Mouse (Mus musculus) neutrophil, adult 65 days (primary cell): ENCODE measurements around the gene Ccl3. TPM values are rescaled to one million over a fixed set of nuclear protein-coding genes. Genes with fewer than 3 reads are reported as not detected.

Source experiments
- total RNA-seq: library from RNA; stranded (reverse); gene quantifications from 2 replicates; pipeline ENCODE4 v1.2.4, GENCODE M21; 2023

The Ccl3 gene
- 78.2 and 98.1 TPM in 2 replicates for total RNA-seq

DNA sequence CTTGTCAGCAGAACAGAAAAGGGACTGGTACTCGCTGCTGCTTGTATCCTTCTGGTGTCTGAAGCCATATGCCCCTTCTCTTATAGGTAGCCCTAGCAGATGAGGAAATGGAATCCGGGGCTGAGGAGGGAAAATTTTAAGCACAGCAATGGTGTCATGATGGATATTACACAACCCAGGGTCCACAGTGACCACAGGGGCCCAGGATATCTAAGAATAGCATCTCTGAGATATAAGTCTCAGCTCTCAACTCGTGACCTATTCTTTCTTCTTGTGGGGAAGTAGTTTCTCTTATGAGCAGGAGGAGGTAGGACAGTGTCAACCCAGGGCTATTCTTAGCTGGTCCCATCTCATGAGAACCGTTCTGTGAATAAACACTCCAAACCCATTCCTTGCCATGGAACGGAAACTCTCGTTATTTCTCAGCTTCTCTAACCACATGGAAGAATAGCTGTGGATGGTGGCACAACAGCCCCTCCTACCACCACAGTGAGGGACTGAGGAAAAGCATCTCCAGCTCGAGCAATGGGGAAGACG, at the start of gene Ccl3:
Gene Ccl3 (minus strand): TSS at position 51 of the 537 bp plus-strand sequence.

DNA sequence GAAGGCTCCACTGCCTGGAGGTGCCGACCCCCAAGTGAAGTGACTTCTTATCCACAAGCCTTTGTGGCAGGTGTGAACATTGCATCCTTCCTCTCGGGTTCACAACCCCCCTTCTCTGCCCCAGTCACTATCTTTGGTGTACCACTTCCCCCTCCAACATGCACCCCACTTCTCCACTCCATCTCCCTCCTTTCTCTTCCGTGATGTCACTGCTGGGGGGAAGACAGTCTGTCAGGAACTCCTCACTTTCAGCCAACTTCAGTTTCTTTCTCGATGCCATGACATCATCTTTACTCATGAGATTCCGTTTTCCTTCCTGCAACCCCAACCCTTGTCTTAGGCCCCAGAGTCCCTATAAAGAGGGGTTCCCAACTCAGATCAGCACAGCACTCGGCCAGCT, 13.0 kb upstream of the Ccl3 start, which contains the start of gene Ccl4:
Gene Ccl4 (plus strand): TSS at position 381 of the 400 bp plus-strand sequence.

GRCm38 (mm10) chr11:83645521-83645920, 3.6 kb downstream of the Ccl3 start, which contains the start of gene Rpl9-ps1:
Rpl9-ps1 (minus strand) TSS chr11:83645621.

Other genes with a start within 250 kb of the Ccl3 start
- gene Rasl10b, start 240.2 kb downstream of the Ccl3 start, total RNA-seq, result 0.25 and 0.54 TPM in 2 replicates
- gene Gas2l2, start 219.9 kb downstream of the Ccl3 start, total RNA-seq, result not detected in 2 replicates
- gene 1700020L24Rik, start 211.7 kb downstream of the Ccl3 start, total RNA-seq, result 45.7 and 51.4 TPM in 2 replicates
- 1.5 and 1.7 TPM in 2 replicates for gene Mmp28, start 186.3 kb downstream of the Ccl3 start, total RNA-seq
- 61.8 and 81.9 TPM in 2 replicates for gene Taf15, start 176.3 kb downstream of the Ccl3 start, total RNA-seq
- gene Heatr9, start 127.2 kb downstream of the Ccl3 start, total RNA-seq, result not detected in 2 replicates
- gene Ccl5, start 118.8 kb downstream of the Ccl3 start, total RNA-seq, result not detected in 2 replicates
- 59.9 and 130 TPM in 2 replicates for gene Ccl9, start 70.7 kb downstream of the Ccl3 start, total RNA-seq
- 672 and 1,042 TPM in 2 replicates for gene Ccl6, start 56.3 kb downstream of the Ccl3 start, total RNA-seq
- gene Rpl9-ps1, start 3.7 kb downstream of the Ccl3 start, total RNA-seq, result not detected in 2 replicates
- 18.8 and 19.9 TPM in 2 replicates for gene Ccl4, start 13.2 kb upstream of the Ccl3 start, total RNA-seq
- 38.1 and 51.9 TPM in 2 replicates for gene Wfdc17, start 54.6 kb upstream of the Ccl3 start, total RNA-seq
- gene Wfdc18, start 59.7 kb upstream of the Ccl3 start, total RNA-seq, result not detected in 2 replicates
- 677 and 813 TPM in 2 replicates for gene Wfdc21, start 97.6 kb upstream of the Ccl3 start, total RNA-seq
- gene Heatr6, start 104.3 kb upstream of the Ccl3 start, total RNA-seq, result 28.1 and 35.7 TPM in 2 replicates
- gene Hnf1b, start 200.7 kb upstream of the Ccl3 start, total RNA-seq, result not detected in 2 replicates